Mouse (Mus musculus) right cerebral cortex, adult 2 months (tissue): ENCODE data around the gene Oas1e.
"Not testable (repeated sequence)": the region's sequence is repeated elsewhere in the genome, so short reads cannot be mapped to it uniquely, and the experiment has no call there.

ENCODE experiments used
- DNase-seq, 2 experiments: peaks; one replicate each; pipeline ENCODE4 v3.0.0; 2021 to 2022; ENCODE audit warnings: low spot score in 2 of 2

Gene Oas1e

GRCm38 (mm10) chr5:120795480-120796034 lies at the start of gene Oas1e:
TSS of gene Oas1e (minus strand) at chr5:120795530.
- not testable (repeated sequence) for DNase-seq

- DNase-seq = no peak
Measured at GRCm38 (mm10) chr5:120844713-120845112, 49.4 kb upstream of the Oas1e start.

- DNase-seq = peak; percentile 46 to 54
Measured at GRCm38 (mm10) chr5:120836731-120837585, 41.6 kb upstream of the Oas1e start.

GRCm38 (mm10) chr5:120833335-120834280 lies 38.3 kb upstream of the Oas1e start:
- DNase-seq = no peak

- no peak for DNase-seq
Measured at GRCm38 (mm10) chr5:120831031-120831430, 35.7 kb upstream of the Oas1e start.

GRCm38 (mm10) chr5:120818999-120819398 lies 23.7 kb upstream of the Oas1e start:
- no peak for DNase-seq

GRCm38 (mm10) chr5:120815949-120816348 lies 20.6 kb upstream of the Oas1e start:
- no peak for DNase-seq

GRCm38 (mm10) chr5:120813023-120813422 lies 17.7 kb upstream of the Oas1e start:
- DNase-seq = no peak

GRCm38 (mm10) chr5:120811951-120812819 lies 16.9 kb upstream of the Oas1e start, which contains the start of gene Oas1c:
TSS of gene Oas1c (minus strand) at chr5:120812514.
- DNase-seq = peak; percentile 76 to 79

GRCm38 (mm10) chr5:120809171-120809570 lies 13.8 kb upstream of the Oas1e start:
- DNase-seq = no peak

GRCm38 (mm10) chr5:120806458-120806857 lies 11.1 kb upstream of the Oas1e start:
- peak; percentile 34 to 48 for DNase-seq

- DNase-seq = no peak
Measured at GRCm38 (mm10) chr5:120803596-120803995, 8.3 kb upstream of the Oas1e start.

- DNase-seq = not testable (repeated sequence)
Measured at GRCm38 (mm10) chr5:120798943-120799342, 3.6 kb upstream of the Oas1e start.

- not testable (repeated sequence) for DNase-seq
Measured at GRCm38 (mm10) chr5:120798147-120798546, 2.8 kb upstream of the Oas1e start.

- DNase-seq = peak; percentile 57 to 67
Measured at GRCm38 (mm10) chr5:120793043-120793442, 2.3 kb downstream of the Oas1e start.

GRCm38 (mm10) chr5:120787042-120787441 lies 8.3 kb downstream of the Oas1e start:
- DNase-seq = no peak

- no peak for DNase-seq
Measured at GRCm38 (mm10) chr5:120782446-120782845, 12.9 kb downstream of the Oas1e start.

GRCm38 (mm10) chr5:120781646-120782045 lies 13.7 kb downstream of the Oas1e start:
- no peak for DNase-seq

- DNase-seq = peak in 1 of 2 experiments; percentile 12
Measured at GRCm38 (mm10) chr5:120779922-120780321, 15.4 kb downstream of the Oas1e start.

- DNase-seq = no peak
Measured at GRCm38 (mm10) chr5:120778941-120779340, 16.4 kb downstream of the Oas1e start.

- DNase-seq = no peak
Measured at GRCm38 (mm10) chr5:120777478-120777877, 17.9 kb downstream of the Oas1e start, which contains the start of gene Oas3. TSS of gene Oas3 (minus strand) at chr5:120777661.
